Mouse (Mus musculus) midbrain, embryonic 12.5 days (tissue): ENCODE data around the gene Ccdc141. TPM values are rescaled to one million over a fixed set of nuclear protein-coding genes. Genes with fewer than 3 reads are reported as not detected.

Experiments
- ATAC-seq: fragments of 200-750 bp; cut with Nextera tagmentation; 2 replicates; pipeline ENCODE4 v1.8.0; 2017; ENCODE audit warnings: low read depth, moderate TSS enrichment, moderate library complexity; ENCODE audit not compliant: low FRiP score
- H3K27ac ChIP-seq: fragments of 300-500 bp; sonication (generic); replicated peaks from 2 replicates; pipeline ENCODE4 v1.5.1; 2016; ENCODE audit warnings: mild to moderate bottlenecking
- H3K27me3 ChIP-seq: fragments of 300-500 bp; sonication (generic); 2 replicates; pipeline ENCODE4 v1.6.1; 2016; ENCODE audit warnings: mild to moderate bottlenecking
- H3K36me3 ChIP-seq: fragments of 300-500 bp; sonication (generic); 2 replicates; pipeline ENCODE4 v1.6.1; 2016
- H3K4me1 ChIP-seq: fragments of 300-500 bp; sonication (generic); 2 replicates; pipeline ENCODE4 v1.6.1; 2016
- H3K4me2 ChIP-seq: fragments of 300-500 bp; sonication (generic); replicated peaks from 2 replicates; pipeline ENCODE4 v1.6.1; 2016; ENCODE audit warnings: mild to moderate bottlenecking, moderate library complexity
- H3K4me3 ChIP-seq: fragments of 300-500 bp; sonication (generic); 2 replicates; pipeline ENCODE4 v1.5.1; 2016; ENCODE audit warnings: mild to moderate bottlenecking
- H3K9ac ChIP-seq: fragments of 300-500 bp; sonication (generic); replicated peaks from 2 replicates; pipeline ENCODE4 v1.6.1; 2016; ENCODE audit warnings: mild to moderate bottlenecking, moderate library complexity
- H3K9me3 ChIP-seq: fragments of 300-500 bp; sonication (generic); 2 replicates; pipeline ENCODE4 v1.6.1; 2016; ENCODE audit warnings: mild to moderate bottlenecking
- WGBS: fragments of 180-500 bp; shearing (Covaris S2); methylation state at CpG from one replicate; pipeline ENCODE4 v1.1.7; 2016; 5-methylcytosine and 5-hydroxymethylcytosine counted together
- polyA plus RNA-seq: library from polyadenylated mRNA; unstranded; fragments of >200 nt; fragmentation: Nextera tagmentation; extraction: Ambion mirVana; gene quantifications from 2 replicates; pipeline ENCODE4 v1.2.1, GENCODE M21; 2016

Ccdc141 gene
- polyA plus RNA-seq, 1 experiment from 2014 or later = 4.7 TPM

DNA sequence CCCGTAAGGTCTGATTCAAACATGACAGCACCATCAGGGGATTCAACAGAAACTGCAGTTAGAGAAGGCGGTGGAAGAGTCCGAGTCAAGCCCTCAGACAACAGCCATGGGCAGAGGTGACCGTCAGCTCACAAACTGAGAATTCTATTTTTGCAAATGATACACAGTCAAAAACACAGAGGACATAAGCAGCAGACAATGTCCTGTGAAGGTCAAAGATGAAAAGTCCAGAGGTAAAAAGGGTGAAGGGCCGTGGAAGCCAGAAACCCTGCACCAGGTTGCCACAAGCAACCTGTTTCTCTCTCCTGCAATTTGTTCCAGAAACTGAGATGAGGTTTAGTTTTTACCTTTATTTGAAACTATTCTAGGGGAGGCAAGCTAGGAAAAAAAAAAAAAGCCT lies 57.4 kb downstream of the Ccdc141 start:
- ATAC-seq = no peak
- no peak overlapping the region for H3K4me3 ChIP-seq
- no peak overlapping the region for H3K4me2 ChIP-seq
- H3K27ac ChIP-seq = no peak overlapping the region
- no peaks in the 10 kb centered on the region; the same call in 1 of the 2 replicates for H3K4me1 ChIP-seq
- H3K27me3 ChIP-seq = no peaks in the 10 kb centered on the region
- WGBS = 91% methylated on average over 5 of the region's 5 CpGs
- H3K9me3 ChIP-seq = no peaks in the 10 kb centered on the region
- H3K36me3 ChIP-seq = no peaks in the 10 kb centered on the region
- H3K9ac ChIP-seq = no peak overlapping the region

DNA sequence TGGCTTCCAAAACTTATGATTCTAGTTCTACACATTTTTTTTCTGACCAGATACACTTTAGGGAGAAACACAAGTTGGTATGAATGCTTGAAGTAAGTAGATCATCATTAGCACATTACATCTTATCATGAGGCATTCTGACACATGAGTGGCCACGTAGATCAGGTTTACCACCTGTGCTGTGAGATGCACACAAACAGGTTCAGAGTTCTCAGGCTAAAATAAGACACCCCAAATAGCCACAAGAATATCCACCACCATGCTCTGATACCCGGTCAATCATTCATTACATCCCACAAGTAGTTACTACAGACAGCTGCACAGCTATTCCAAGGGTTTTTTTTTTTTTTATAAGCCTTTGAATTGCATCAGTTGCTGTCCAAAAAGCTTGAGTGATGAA lies 59.3 kb downstream of the Ccdc141 start:
- Histone ChIP-seq H3K4me2 (no peak overlapping the region), H3K4me3 (no peak overlapping the region)

DNA sequence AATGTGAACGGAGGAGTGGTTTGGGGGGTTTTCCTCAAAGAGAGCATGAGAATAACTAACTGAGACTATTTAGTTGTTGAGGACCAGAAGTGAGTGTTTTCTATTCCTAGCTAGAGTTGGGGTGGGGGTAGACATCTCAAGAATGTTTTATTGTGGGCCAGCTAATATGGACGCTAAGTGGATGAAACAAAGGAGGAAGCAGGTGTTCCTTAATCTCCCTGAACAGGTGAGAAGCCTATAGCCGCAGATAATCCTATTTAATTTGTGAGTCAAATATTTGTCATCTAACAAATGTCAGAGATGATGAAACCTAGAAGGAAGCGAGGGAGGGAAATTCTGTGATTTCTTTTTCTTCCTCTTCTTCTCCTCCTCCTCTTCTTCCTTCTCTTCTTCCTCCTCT lies 60.1 kb downstream of the Ccdc141 start:
- Histone ChIP-seq H3K27ac (no peak overlapping the region), H3K27me3 (no peaks in the 10 kb centered on the region), H3K4me3 (no peak overlapping the region), H3K9ac (no peak overlapping the region), H3K4me2 (no peak overlapping the region), H3K9me3 (no peaks in the 10 kb centered on the region), H3K36me3 (no peaks in the 10 kb centered on the region), H3K4me1 (no peaks in the 10 kb centered on the region; the same call in 1 of the 2 replicates)
- 77% methylated on average over 4 of the region's 4 CpGs for WGBS
- ATAC-seq = no peak

More for the DNA sequence above, 59.3 kb downstream of the Ccdc141 start:
- no peak overlapping the region for H3K27ac ChIP-seq
- no peaks in the 10 kb centered on the region for H3K36me3 ChIP-seq
- WGBS = 94% methylated on average over 2 of the region's 2 CpGs
- H3K9ac ChIP-seq = no peak overlapping the region
- no peaks in the 10 kb centered on the region for H3K27me3 ChIP-seq
- no peak for ATAC-seq
- H3K9me3 ChIP-seq = no peaks in the 10 kb centered on the region
- H3K4me1 ChIP-seq = no peaks in the 10 kb centered on the region; the same call in 1 of the 2 replicates

DNA sequence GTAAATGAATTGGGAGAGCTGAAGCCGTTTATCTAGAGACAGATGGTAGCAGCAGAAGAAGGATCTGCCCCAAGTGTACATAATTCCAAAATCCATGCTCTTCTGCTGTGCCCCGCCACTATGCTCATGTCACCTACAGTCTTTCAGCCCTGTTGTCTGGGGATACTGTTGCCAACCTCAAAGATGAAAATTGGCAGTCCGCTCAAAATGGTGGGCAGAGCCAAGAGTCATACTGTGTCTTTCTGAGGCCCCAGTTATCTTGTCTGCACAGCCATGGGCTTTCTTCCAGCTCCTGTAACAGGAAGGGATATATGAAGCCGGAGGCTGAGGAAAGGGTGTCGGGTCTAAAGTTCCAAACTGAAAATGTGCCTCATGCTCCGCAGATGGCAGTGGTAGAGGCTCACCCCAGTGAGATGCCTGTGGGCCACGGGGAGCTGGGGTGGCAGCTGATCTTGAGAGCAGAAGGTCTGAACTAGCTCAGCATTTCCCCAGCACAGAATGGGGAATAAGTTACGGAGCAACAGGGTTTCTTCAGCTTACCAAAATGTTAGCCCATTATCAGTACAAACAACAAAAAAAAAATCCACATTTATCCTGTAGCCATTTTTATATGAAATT lies 60.8 kb downstream of the Ccdc141 start:
- Histone ChIP-seq H3K9me3 (no peaks in the 10 kb centered on the region), H3K27me3 (no peaks in the 10 kb centered on the region), H3K4me2 (no peak overlapping the region), H3K4me1 (no peaks in the 10 kb centered on the region; the same call in 1 of the 2 replicates), H3K36me3 (no peaks in the 10 kb centered on the region), H3K9ac (no peak overlapping the region), H3K27ac (no peak overlapping the region), H3K4me3 (no peak overlapping the region)
- ATAC-seq = no peak
- 89% methylated on average over 8 of the region's 8 CpGs for WGBS

DNA sequence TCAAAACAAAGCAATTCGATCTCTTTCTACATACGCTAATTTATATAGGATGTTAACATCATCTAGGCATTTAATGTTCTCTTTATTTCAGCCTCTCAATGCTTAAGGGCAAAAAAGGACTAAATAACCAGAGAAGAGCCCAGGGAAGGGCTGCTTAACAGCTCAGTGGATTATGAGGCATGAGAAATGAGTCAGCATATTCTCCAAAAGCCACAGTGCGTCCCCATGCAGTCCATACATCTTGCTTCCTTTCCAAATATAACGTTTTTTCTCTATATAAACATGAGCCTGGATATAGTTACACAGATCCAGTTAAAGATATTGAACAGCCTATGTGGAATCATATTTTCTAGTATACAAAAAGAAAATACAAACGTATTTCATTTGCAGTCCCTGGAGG lies 61.9 kb downstream of the Ccdc141 start:
- no peak overlapping the region for H3K27ac ChIP-seq
- no peaks in the 10 kb centered on the region for H3K36me3 ChIP-seq
- H3K4me3 ChIP-seq = no peak overlapping the region
- ATAC-seq = no peak
- 87% methylated on average over 5 of the region's 5 CpGs for WGBS
- H3K4me1 ChIP-seq = no peaks in the 10 kb centered on the region
- H3K9me3 ChIP-seq = no peaks in the 10 kb centered on the region
- no peak overlapping the region for H3K9ac ChIP-seq
- no peak overlapping the region for H3K4me2 ChIP-seq
- no peaks in the 10 kb centered on the region for H3K27me3 ChIP-seq

DNA sequence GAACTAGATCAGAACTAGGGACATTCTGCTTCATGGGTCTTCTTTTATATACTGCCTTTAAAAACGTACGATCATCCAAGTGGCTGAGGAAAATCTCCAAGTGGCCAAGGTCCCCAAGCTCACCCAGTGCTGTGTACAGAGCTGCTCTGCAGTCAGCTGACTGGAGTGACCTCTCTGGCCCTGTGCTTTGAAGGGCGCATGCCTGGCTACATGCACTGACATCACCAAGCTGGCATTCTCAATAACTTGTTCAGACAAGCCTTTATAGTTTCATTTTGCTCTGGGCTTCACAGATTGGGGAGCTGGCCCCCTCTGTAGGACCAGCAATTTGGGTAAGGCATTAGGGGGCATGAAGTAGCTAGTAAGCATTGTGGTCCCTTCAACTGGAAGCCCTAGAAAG lies 64.3 kb downstream of the Ccdc141 start:
- Histone ChIP-seq H3K4me3 (no peak overlapping the region), H3K4me1 (no peaks in the 10 kb centered on the region), H3K4me2 (no peak overlapping the region), H3K36me3 (no peaks in the 10 kb centered on the region), H3K9ac (no peak overlapping the region), H3K9me3 (no peaks in the 10 kb centered on the region), H3K27me3 (no peaks in the 10 kb centered on the region), H3K27ac (no peak overlapping the region)
- WGBS = 89% methylated on average over 3 of the region's 3 CpGs
- ATAC-seq = no peak

DNA sequence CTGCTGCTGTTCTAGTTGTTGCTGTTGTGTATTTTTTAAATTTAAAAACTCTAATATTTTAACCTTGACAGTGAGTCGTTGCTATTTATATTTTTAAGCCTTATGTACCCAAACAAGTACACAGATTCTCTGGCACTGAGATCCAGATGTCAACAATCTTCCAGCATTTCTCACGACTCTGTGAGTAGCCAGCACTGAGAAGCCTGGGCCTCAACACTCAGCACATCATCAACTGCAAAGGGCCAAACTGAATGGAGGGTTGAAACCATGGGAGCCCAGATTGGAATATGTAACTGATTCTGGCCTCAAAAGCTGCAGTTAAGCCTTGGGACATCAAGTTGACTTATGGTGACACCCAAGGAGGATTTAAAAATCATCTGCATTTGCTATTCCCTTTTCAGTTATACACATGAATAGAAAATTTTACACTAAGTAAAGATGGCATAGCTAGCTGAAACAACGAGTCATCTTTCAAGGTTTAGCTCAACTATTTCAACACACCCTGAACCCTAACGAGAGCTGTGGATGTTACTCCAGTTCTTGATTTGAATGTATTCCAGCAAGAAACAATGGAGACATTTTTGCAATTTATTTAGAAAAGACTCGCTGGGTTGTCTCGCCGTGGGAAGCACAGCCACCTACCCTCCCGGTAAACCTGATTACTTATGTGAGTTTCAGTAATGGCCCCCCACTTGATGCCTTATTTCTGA lies 65.3 kb downstream of the Ccdc141 start:
- no peaks in the 10 kb centered on the region for H3K4me1 ChIP-seq
- H3K27ac ChIP-seq = no peak overlapping the region
- no peak for ATAC-seq
- no peaks in the 10 kb centered on the region for H3K27me3 ChIP-seq
- no peak overlapping the region for H3K4me3 ChIP-seq
- 84% methylated on average over 8 of the region's 8 CpGs for WGBS
- no peaks in the 10 kb centered on the region for H3K36me3 ChIP-seq
- H3K4me2 ChIP-seq = no peak overlapping the region
- H3K9ac ChIP-seq = no peak overlapping the region
- H3K9me3 ChIP-seq = no peaks in the 10 kb centered on the region

DNA sequence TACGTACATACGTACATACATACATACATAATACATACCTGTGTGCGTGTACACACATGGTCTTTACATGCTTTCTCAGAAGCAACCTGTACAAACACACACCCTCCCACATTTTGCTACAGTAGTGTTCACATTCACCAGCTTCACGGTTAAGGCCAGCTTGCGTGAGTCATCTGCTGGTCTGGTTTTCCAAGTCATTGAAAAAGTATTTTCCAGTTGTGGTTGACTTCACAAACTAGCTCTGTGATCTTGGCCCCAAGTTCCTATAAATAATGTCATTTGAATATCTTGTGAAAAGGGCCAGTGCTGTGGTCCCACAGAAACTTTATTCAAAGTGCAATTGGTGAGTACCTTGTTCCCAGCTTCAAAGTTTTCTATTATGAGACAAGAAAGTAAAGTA lies 67.9 kb downstream of the Ccdc141 start:
- 94% methylated on average over 5 of the region's 5 CpGs for whole genome bisulfite sequencing

DNA sequence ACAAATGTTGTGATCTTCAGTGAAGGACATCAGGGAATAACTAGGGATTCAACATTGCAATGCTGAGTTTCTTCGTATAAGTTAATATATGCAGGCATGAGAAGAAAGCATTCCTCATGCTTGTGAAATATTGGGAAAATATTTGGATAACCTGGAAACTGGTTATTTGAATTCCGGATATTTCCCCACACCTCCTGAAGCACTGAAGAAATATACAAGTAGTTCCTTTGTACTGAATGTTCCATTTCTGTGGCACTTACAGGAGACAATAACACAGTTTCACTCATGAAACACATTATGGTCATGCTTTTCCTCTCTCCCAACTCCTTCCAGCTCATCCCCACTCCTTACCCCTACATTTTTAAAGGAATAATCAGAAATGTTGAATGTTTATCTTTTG lies 70.6 kb downstream of the Ccdc141 start:
- Histone ChIP-seq H3K9ac (no peak overlapping the region), H3K4me2 (no peak overlapping the region), H3K4me3 (no peak overlapping the region), H3K36me3 (no peaks in the 10 kb centered on the region), H3K9me3 (no peaks in the 10 kb centered on the region), H3K27me3 (no peaks in the 10 kb centered on the region), H3K4me1 (no peaks in the 10 kb centered on the region), H3K27ac (no peak overlapping the region)
- WGBS = 91% methylated on average over 2 of the region's 2 CpGs
- no peak for ATAC-seq

More for the DNA sequence above, 67.9 kb downstream of the Ccdc141 start:
- H3K27ac ChIP-seq = no peak overlapping the region
- no peak overlapping the region for H3K4me2 ChIP-seq
- H3K36me3 ChIP-seq = no peaks in the 10 kb centered on the region
- H3K4me1 ChIP-seq = no peaks in the 10 kb centered on the region
- H3K9me3 ChIP-seq = no peaks in the 10 kb centered on the region
- no peaks in the 10 kb centered on the region for H3K27me3 ChIP-seq
- no peak overlapping the region for H3K4me3 ChIP-seq
- no peak overlapping the region for H3K9ac ChIP-seq
- ATAC-seq = no peak

DNA sequence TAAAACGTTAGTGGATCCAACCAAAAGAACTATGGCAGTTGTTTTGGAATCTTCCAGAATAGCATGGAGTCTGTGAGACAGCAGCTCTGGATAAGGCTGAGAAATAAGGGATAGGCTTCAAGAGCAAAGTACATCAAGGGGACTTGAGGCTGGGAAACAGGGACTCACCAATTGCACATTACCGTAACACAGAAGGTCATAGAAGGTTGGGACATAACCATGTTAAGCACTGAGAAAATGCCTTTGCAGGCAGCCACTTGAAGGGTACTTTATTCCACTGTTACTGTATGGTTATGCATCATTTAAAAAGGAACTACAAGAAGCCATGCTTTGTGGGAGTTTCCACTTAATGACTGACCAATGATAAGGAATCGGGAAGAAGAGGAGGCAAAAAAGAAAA lies 71.7 kb downstream of the Ccdc141 start:
- H3K36me3 ChIP-seq = no peaks in the 10 kb centered on the region

DNA sequence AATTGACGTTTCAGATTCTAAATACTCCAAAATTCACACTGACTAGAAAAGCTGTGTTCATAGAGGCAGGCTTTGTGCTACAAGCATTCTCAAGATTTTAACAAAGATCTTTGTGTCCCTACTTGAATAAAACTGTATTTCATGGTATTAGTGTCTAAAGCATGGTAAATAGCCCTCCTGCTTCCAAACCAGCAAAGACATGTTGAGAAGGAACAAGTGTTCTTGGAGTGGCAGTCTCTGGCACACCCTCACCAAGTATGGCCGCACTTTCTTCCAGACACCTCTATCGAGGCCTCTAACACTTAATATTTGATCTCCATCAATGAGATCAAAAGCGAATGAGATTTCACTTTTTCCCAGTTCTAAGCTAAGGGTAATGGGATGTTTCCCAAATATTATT lies 78.7 kb downstream of the Ccdc141 start:
- Histone ChIP-seq H3K27ac (no peak overlapping the region), H3K9ac (no peak overlapping the region), H3K4me1 (no peaks in the 10 kb centered on the region), H3K27me3 (no peaks in the 10 kb centered on the region), H3K4me2 (no peak overlapping the region), H3K4me3 (no peak overlapping the region), H3K9me3 (no peaks in the 10 kb centered on the region), H3K36me3 (no peaks in the 10 kb centered on the region)
- no peak for ATAC-seq
- 82% methylated on average over 4 of the region's 4 CpGs for WGBS

More for the DNA sequence above, 71.7 kb downstream of the Ccdc141 start:
- WGBS = 97% methylated on average over 3 of the region's 3 CpGs
- no peaks in the 10 kb centered on the region for H3K27me3 ChIP-seq
- no peak overlapping the region for H3K27ac ChIP-seq
- no peak overlapping the region for H3K9ac ChIP-seq
- no peak for ATAC-seq
- H3K4me2 ChIP-seq = no peak overlapping the region
- no peak overlapping the region for H3K4me3 ChIP-seq
- no peaks in the 10 kb centered on the region for H3K9me3 ChIP-seq
- H3K4me1 ChIP-seq = no peaks in the 10 kb centered on the region

DNA sequence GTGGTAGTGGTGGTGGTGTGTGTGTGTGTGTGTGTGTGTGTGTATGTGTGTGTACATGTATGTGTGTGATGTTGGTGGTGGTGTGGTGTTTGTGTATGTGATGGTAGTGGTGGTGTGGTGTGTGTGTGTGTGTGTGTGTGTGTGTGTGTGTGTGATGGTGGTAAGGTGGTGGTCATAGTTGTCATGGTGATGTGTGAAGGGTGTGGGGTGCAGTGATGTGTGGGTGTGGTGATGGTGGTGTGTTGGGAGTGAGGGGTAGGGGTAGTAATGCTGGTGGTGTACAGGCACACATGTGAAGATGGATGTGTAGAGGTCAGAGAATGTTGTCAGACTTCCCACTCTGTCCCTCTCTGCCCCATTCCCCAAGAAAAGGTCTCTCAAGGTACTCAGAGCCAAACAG lies 85.1 kb downstream of the Ccdc141 start:
- Histone ChIP-seq H3K27ac (no peak overlapping the region), H3K4me1 (no peaks in the 10 kb centered on the region), H3K27me3 (no peaks in the 10 kb centered on the region), H3K9ac (no peak overlapping the region), H3K4me2 (no peak overlapping the region), H3K36me3 (no peaks in the 10 kb centered on the region), H3K4me3 (no peak overlapping the region), H3K9me3 (no peaks in the 10 kb centered on the region)
- ATAC-seq = no peak

DNA sequence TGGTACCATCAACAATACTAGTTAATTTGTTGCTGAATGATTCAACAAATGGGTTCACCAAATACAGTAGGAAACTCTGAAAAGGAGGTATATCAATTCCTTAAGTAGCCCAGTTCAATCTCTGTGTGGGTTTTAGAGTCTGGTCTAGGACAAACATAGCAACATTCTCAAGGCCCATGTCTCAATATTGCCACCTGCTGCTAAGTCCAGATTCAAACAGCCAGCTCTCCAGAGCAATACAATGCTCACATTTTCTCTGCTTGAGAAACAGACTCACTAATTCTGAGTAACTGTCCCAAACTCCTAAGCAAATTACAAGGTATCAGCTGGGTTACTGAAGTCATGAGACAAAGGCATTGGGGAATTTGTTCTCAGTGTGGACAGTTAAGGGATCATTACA lies 85.8 kb downstream of the Ccdc141 start:
- H3K27ac ChIP-seq = no peak overlapping the region

More for the DNA sequence above, 85.8 kb downstream of the Ccdc141 start:
- Histone ChIP-seq H3K4me3 (no peak overlapping the region), H3K36me3 (no peaks in the 10 kb centered on the region), H3K4me2 (no peak overlapping the region), H3K27me3 (no peaks in the 10 kb centered on the region), H3K4me1 (no peaks in the 10 kb centered on the region), H3K9me3 (no peaks in the 10 kb centered on the region), H3K9ac (no peak overlapping the region)
- ATAC-seq = no peak
